Mouse (Mus musculus) adrenal gland, postnatal 10 days (tissue): ENCODE data around the gene Tmem204. TPM values are rescaled to one million over a fixed set of nuclear protein-coding genes. Genes with fewer than 3 reads are reported as not detected.

Experiments
- DNase-seq: peaks from one replicate; pipeline ENCODE4 v3.0.0; 2021; ENCODE audit warnings: mixed read lengths
- total RNA-seq, 2 experiments: library from RNA; stranded (reverse); gene quantifications; 2 replicates each; pipeline ENCODE4 v1.2.3; 2021

The Tmem204 gene
- total RNA-seq, 2 experiments from 2014 or later, result 23.1 to 31.8 TPM

GRCm38 (mm10) chr17:25084835-25085385 lies 1.5 kb upstream of the Tmem204 start:
- peak; percentile 34 for DNase-seq

DNA sequence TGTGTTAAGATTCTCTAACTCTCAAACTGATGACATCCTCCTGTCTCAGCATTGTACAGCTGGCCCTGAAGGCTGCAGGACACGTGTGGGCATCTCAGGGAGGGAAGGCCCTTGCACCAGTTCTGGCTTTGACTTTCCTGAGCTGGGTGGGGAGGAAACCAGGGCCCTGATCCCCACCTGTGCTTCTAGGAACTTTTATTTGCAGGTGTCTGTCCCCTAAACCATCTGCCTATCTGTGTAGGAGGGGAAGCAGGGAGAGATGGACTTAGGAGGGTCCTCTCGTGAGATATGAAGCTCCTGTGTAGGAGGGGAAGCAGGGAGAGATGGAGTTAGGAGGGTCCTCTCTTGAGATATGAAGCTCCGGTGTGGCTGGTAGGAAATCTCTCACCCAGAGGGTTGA lies 504 bp downstream of the Tmem204 start:
- no peak for DNase-seq

DNA sequence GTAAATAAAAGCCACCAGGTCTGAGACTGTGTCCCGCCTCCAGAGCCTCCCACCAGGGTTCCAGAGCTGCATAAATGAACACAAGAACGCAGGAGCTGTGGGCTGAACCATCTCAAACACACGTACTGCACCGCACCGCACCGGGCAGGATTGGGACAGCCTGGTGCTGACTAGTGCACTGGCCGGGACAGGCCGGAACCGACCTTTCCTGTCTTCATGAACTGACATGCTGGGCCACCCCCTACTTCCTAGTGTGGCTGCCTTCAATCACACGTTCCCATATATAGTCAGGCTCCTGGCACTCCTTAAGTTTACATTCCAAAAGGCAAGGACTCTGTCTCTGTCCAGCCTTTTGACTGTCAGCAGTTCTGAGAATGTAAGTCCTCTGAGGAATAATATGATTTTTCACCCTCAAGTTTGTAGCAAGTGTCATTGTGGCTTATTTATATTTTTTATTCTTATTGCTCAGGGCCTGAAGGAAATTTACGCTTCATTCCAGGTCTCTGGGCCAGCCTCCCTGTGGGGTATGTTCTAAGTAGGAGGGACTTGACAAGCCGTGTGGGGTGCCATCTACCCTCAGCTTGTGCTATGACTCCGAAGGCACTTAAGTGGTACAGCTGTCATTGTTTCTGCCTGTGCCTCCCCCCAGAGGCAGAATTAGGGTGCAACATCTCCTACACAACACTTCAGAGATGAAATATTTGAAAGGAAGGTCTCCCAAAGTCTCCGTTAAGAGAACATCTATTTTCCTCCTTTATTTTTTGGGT lies 1.1 kb downstream of the Tmem204 start:
- no peak for DNase-seq

DNA sequence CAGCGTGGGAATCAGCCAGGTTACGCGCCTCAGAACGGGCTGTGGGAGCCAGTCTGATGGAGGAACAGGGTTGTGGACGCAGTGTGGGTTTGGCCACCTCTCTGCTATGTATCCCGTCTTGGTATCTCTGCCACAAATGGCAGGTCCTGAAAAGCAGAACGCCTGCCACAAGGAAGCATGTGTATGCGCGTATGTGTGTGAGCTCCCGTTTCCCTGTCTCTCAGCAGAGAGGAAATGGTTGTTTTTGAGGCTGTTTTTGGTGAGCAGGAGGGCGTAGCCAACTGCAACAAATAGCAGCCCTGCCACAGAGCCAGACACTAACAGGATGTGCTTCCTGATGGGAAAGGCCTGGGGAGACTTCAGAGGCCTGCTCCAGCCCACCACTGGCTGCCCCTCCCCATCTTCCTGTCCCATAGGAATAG lies 2.4 kb downstream of the Tmem204 start:
- peak; percentile 48 for DNase-seq

GRCm38 (mm10) chr17:25080210-25080609 lies 3.2 kb downstream of the Tmem204 start:
- DNase-seq, result no peak

DNA sequence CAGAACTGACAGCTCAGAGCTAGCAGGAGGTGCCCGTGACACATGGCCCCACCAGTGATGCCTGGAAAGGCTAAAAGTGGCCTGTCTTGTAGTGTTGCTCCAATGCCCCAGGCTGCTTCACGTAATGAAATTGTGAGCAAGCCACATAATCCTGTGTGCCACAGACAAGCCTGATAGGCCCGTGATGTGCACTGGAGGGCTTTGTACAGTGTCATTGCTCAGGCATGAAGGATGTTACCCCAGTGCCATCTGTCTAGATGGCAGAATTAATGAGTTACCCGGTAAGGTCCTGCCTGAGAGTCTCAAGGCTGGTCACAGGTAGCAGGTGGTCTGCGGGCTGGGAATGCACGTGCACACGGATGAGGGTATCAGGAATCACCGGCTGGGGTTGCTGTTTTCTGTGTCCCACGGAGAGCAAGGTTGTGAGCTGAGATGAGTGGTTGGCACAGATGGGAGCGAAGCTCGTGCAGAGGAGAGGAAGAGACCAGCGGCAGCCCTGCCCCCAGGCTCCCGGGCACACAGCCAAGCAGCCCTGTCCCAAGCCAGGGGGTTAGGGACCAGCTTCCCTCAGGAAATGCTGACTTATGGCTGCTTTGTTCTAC lies 5.5 kb downstream of the Tmem204 start:
- DNase-seq, result peak; percentile 86

- DNase-seq, result no peak
These were observed 6.5 kb downstream of the Tmem204 start for GRCm38 (mm10) chr17:25076906-25077305.

GRCm38 (mm10) chr17:25068690-25069089 lies 14.7 kb downstream of the Tmem204 start:
- DNase-seq, result no peak

- peak; percentile 39 for DNase-seq
These were observed 15.9 kb downstream of the Tmem204 start for GRCm38 (mm10) chr17:25067442-25067851.

DNA sequence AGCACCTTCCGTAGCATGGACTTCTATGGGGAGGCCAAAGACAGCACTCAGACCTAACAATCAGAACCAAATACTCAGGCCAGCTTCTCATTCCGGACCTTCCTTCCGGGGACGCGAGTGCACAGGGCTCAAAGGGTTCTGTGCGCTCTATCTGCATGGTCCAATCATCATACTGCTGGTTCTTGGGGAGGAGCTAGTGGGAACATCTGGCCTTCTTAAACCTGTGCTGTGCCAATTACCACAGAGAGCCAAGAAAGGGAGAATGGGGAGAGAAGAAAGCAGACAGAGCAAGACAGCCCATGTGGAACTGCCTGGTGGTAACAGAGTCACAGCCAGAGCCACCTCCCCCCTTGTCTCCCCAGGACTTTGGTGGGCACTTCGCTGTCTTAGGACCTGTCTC lies 16.8 kb downstream of the Tmem204 start:
- no peak for DNase-seq

DNA sequence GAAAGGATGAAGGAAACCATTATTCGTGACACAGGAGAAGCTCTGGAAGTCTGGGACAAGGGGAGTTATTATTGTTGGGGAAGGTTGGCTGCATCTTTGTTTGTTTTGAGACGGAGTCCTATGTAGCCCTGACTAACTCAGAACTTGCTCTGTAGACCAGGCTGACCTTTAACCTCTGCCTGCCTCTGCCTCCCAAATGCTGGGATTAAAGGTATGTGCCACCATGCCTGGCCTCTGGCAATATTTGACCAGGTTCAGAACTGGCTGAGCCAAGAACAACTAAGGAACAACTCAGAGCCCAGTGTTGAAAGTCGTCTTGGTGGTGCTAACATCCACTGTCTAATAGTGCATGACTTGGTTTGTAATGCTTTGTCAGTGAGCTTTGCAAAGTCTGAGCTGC lies 18.2 kb downstream of the Tmem204 start:
- DNase-seq, result no peak

DNA sequence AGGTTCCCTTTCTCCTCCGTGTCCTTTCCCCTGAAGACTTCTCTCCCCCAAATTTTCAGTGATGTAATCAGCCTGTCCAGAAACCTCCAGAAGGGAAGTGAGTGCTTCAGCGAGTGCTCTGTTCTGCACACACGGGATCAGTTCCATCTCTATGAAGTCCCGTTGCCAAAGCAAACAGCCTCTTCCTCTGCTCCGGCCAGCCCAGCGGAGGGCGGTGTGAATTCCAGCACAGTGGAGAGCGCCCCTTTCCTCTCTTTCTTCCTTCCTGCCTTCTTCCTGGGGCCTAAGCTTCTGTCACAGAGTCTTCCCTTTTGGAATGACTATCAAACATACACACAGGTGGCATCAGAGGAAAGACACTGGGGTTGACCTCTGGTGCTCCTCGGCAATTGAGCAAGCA lies 19.0 kb downstream of the Tmem204 start:
- DNase-seq, result peak; percentile 59

GRCm38 (mm10) chr17:25063872-25064271 lies 19.5 kb downstream of the Tmem204 start:
- peak; percentile 32 for DNase-seq

DNA sequence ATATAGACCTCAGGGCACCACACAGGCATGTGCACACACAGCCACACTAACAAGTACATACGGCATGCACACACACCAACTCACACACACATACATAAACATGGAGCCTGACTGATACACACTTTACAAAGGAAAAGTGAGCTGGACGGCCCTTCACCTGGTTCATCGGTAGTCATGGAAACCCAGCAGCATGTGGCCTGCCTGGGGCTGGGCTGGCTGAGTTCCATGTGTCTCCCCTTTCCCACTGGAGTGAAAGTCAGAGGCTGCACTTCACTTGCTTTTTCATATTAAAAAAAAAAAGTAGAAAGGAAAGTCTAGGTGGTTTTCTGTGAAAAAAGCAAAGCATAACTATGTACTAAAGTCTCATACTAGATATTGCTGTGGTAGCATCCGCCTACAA lies 20.1 kb downstream of the Tmem204 start:
- no peak for DNase-seq

GRCm38 (mm10) chr17:25057041-25057440 lies 26.4 kb downstream of the Tmem204 start:
- no peak for DNase-seq

DNA sequence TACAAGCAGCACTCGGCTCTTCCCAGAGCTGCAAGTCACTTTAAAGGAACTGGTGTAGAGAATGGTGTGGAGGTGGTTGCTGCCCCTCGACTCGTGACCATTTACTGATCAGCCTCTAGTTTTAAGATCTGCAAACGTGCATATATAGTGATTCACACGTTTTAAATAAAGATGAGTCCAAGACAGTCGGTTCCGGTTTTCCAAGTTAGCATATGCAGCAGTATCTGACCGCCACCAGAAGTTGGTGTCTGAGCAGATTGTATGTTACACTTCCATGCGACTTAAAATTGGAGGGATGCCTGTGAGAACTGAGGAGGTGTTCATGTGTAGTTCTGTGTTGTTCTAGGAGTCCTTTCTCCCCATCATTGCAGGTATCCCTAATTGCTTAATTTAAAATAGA lies 30.1 kb downstream of the Tmem204 start:
- DNase-seq, result no peak

DNA sequence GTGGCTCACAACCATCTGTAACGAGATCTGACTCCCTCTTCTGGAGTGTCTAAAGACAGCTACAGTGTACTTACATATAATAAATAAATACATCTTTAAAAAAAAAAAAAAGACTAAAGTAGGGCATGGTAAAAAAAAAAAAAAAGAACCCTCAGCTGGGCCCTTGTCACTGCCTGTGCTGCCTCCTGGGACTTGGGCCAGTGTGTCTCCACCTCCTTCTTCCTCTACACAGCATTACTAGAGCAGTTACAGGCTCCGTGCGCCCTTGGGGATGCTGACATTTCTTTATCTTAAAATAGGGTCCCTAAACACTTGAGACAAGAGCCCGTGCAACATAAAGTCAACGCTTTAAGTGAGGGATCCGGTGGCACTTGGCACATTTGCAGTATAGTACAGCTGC lies 36.2 kb downstream of the Tmem204 start:
- DNase-seq, result no peak

DNA sequence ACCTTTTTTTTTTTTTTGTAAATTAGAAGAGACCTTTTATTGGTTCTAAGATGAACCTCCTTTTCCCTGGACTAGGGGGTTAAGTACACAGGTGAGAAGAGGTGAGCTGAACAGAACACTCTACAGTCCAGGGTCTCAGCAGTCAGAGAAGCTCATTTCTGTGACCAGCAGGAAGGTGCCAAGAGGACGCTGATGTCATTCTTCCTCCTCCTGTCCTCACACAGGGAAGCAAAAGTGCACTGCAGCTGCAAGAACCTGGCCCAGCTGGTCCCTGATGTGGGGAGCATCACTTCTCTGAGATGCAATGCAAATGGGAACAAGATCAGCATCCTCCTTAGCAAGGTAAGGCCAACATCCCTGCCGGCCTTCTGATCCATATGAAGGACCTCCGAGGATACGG lies 38.1 kb downstream of the Tmem204 start:
- DNase-seq, result no peak

GRCm38 (mm10) chr17:25044879-25045278 lies 38.5 kb downstream of the Tmem204 start:
- no peak for DNase-seq

DNA sequence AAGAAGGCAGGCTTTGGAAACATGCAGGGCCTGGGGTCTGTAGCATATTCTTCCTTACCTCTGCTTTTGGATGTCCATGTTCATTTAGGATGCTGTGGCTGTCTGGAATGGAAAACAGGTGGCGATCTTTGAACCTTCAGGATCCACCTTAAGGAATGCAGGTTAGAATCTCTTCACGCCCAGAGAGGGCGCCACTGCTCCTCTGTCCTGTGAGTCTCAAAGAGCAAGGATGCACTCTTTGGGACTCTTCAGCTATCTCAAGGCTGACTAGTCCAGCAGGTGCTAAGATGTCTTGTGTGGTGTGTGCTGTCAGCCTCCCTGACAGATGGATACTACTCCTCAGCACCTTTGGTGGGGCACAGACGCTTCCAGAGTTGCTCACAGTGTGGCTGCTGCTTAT lies 47.2 kb downstream of the Tmem204 start:
- DNase-seq, result peak; percentile 20

GRCm38 (mm10) chr17:25016292-25017132 lies 66.9 kb downstream of the Tmem204 start:
- peak; percentile 84 for DNase-seq

- DNase-seq, result peak; percentile 99
These were observed 67.6 kb downstream of the Tmem204 start, which contains the start of the genes Cramp1l and Ift140 for GRCm38 (mm10) chr17:25015655-25016291. Gene Cramp1l, minus strand, starts transcription at chr17:25015788. Gene Ift140, plus strand, starts transcription at chr17:25016085.
